In genomic region chr7:84442343-84442911, GRCm38 (mm10) we compare ENCODE assay signal across 23 mouse cellular contexts. TPM values are rescaled to one million over a fixed set of nuclear protein-coding genes. Genes with fewer than 3 reads are reported as not detected.
A peak's percentile ranks its signal among the peaks of the same experiment; 100 is the strongest.
DNase-seq lines count a peak whose midpoint lies in the region; ATAC-seq and TF ChIP-seq lines count a peak whose summit lies in the region.
"Had no signal": no experiment of that assay in that cellular context is flagged by ENCODE, and none has a peak within 500 bp of the region (broad histone marks: within the 10 kb centered on the region; RNA-seq: fewer than 3 reads in every experiment).

No protein-coding gene starts in this region.

- TF ChIP-seq CTCF in lung, postnatal 0 days (IDR thresholded peaks at IDR 0.05), result no peak

- H3K4me2 ChIP-seq in embryonic facial prominence, embryonic 14.5 days (ENCODE audit: low read depth, low read length), result no peak overlapping the region
- no peak overlapping the region for H3K4me2 ChIP-seq in lung, embryonic 15.5 days
- no peak overlapping the region for H3K4me2 ChIP-seq in lung, postnatal 0 days (replicated peaks; ENCODE audit: low read depth, low read length)
- H3K4me2 ChIP-seq: embryonic facial prominence, embryonic 13.5 days; forebrain, embryonic 13.5 days; forebrain, embryonic 15.5 days had no signal

- peak; percentile 40 for DNase-seq in embryonic facial prominence, embryonic 14.5 days (ENCODE audit: low spot score)
- DNase-seq in embryonic facial prominence, embryonic 10.5 days (ENCODE audit: low spot score), result no peak
- DNase-seq in lung, postnatal 14 days, result no peak
- DNase-seq in lung, postnatal 0 days (ENCODE audit: low spot score), result peak; percentile 60
- DNase-seq in lung, postnatal 36 days, result no peak
- DNase-seq in thymus, adult 18-20 months, result no peak
- DNase-seq: adrenal gland, adult 8-10 months; adrenal gland, postnatal 14 days; adrenal gland, postnatal 36 days; B cell, adult 2 months; cerebellum, adult 11-12 months; cerebellum, adult 2 months; cerebellum, adult 9-10 months; cerebellum, postnatal 10 days; cerebellum, postnatal 25 days; forebrain, postnatal 0 days had no signal

- H3K9ac ChIP-seq in embryonic facial prominence, embryonic 14.5 days (ENCODE audit: low read depth, low read length), result no peak overlapping the region
- no peak overlapping the region for H3K9ac ChIP-seq in lung, embryonic 15.5 days
- H3K9ac ChIP-seq in lung, postnatal 0 days (replicated peaks; ENCODE audit: low read depth), result no peak overlapping the region
- H3K9ac ChIP-seq: embryonic facial prominence, embryonic 13.5 days; forebrain, embryonic 13.5 days; forebrain, embryonic 15.5 days; forebrain, postnatal 0 days had no signal

- H3K4me1 ChIP-seq in embryonic facial prominence, embryonic 14.5 days (ENCODE audit: control insufficient read depth, insufficient read depth, low read length), result no peaks in the 10 kb centered on the region
- H3K4me1 ChIP-seq in embryonic facial prominence, embryonic 10.5 days, result no peaks in the 10 kb centered on the region
- H3K4me1 ChIP-seq in lung, embryonic 15.5 days, result peaks cover 13% of the 10 kb centered on the region; the same call in 1 of the 2 replicates
- H3K4me1 ChIP-seq in lung, postnatal 0 days (ENCODE audit: insufficient read depth, low read depth, low read length), result no peaks in the 10 kb centered on the region
- H3K4me1 ChIP-seq: embryonic facial prominence, embryonic 13.5 days; forebrain, embryonic 13.5 days; forebrain, embryonic 15.5 days had no signal

- H3K27ac ChIP-seq in embryonic facial prominence, embryonic 14.5 days (replicated peaks; ENCODE audit: low read depth, low read length), result no peak overlapping the region
- H3K27ac ChIP-seq in embryonic facial prominence, embryonic 10.5 days (replicated peaks), result no peak overlapping the region
- peak overlapping the region; percentile 83 for H3K27ac ChIP-seq in lung, embryonic 15.5 days
- H3K27ac ChIP-seq in lung, postnatal 0 days (ENCODE audit: low read length), result no peak overlapping the region
- H3K27ac ChIP-seq: embryonic facial prominence, embryonic 13.5 days; forebrain, embryonic 13.5 days; forebrain, embryonic 15.5 days had no signal

- H3K36me3 ChIP-seq in embryonic facial prominence, embryonic 14.5 days (ENCODE audit: control insufficient read depth, insufficient read depth, low read length), result no peaks in the 10 kb centered on the region
- H3K36me3 ChIP-seq in embryonic facial prominence, embryonic 10.5 days (replicated peaks), result no peaks in the 10 kb centered on the region
- no peaks in the 10 kb centered on the region for H3K36me3 ChIP-seq in lung, embryonic 15.5 days
- H3K36me3 ChIP-seq in lung, postnatal 0 days (ENCODE audit: insufficient read depth, low read length), result no peaks in the 10 kb centered on the region
- H3K36me3 ChIP-seq: embryonic facial prominence, embryonic 13.5 days; forebrain, embryonic 15.5 days; G1E had no signal

- H3K9me3 ChIP-seq in embryonic facial prominence, embryonic 14.5 days (ENCODE audit: control insufficient read depth, low read length), result no peaks in the 10 kb centered on the region
- H3K9me3 ChIP-seq in embryonic facial prominence, embryonic 10.5 days, result no peaks in the 10 kb centered on the region
- H3K9me3 ChIP-seq in lung, embryonic 15.5 days, result no peaks in the 10 kb centered on the region
- no peaks in the 10 kb centered on the region for H3K9me3 ChIP-seq in lung, postnatal 0 days (ENCODE audit: low read length)
- H3K9me3 ChIP-seq: embryonic facial prominence, embryonic 13.5 days; forebrain, embryonic 13.5 days; forebrain, embryonic 15.5 days; G1E had no signal

- H3K27me3 ChIP-seq in embryonic facial prominence, embryonic 14.5 days (replicated peaks; ENCODE audit: control insufficient read depth, insufficient read depth, low read length), result no peaks in the 10 kb centered on the region
- no peaks in the 10 kb centered on the region for H3K27me3 ChIP-seq in embryonic facial prominence, embryonic 10.5 days (replicated peaks; ENCODE audit: low read depth, poor library complexity, severe bottlenecking)
- H3K27me3 ChIP-seq in lung, embryonic 15.5 days, result no peaks in the 10 kb centered on the region
- H3K27me3 ChIP-seq in lung, postnatal 0 days (replicated peaks; ENCODE audit: insufficient read depth, low read length), result no peaks in the 10 kb centered on the region
- H3K27me3 ChIP-seq: CH12.LX; embryonic facial prominence, embryonic 13.5 days; forebrain, embryonic 13.5 days; forebrain, embryonic 15.5 days had no signal

- ATAC-seq in embryonic facial prominence, embryonic 14.5 days (ENCODE audit: low read depth), result no peak
- peak; percentile 87 for ATAC-seq in lung, embryonic 15.5 days (ENCODE audit: borderline replicate concordance, extremely low read depth, low FRiP score, low TSS enrichment)
- ATAC-seq in lung, postnatal 0 days, result no peak
- ATAC-seq: CD4-positive, CD25-positive, alpha-beta regulatory T cell, adult 4 months; forebrain, embryonic 13.5 days; forebrain, embryonic 15.5 days; forebrain, postnatal 0 days had no signal

- TF ChIP-seq EP300 in lung, postnatal 0 days (IDR thresholded peaks at IDR 0.05), result no peak; the same call in 1 of the 2 replicates

- 66% methylated on average over 2 of the region's 2 CpGs for WGBS in embryonic facial prominence, embryonic 14.5 days
- WGBS in embryonic facial prominence, embryonic 10.5 days, result 84% methylated on average over 2 of the region's 2 CpGs
- 50% methylated on average over 2 of the region's 2 CpGs for WGBS in lung, embryonic 15.5 days
- 60% methylated on average over 2 of the region's 2 CpGs for WGBS in lung, postnatal 0 days

- H3K4me3 ChIP-seq in embryonic facial prominence, embryonic 14.5 days (ENCODE audit: low read depth, low read length), result no peak overlapping the region
- no peak overlapping the region for H3K4me3 ChIP-seq in embryonic facial prominence, embryonic 10.5 days
- H3K4me3 ChIP-seq in lung, embryonic 15.5 days, result no peak overlapping the region
- H3K4me3 ChIP-seq in lung, postnatal 0 days (ENCODE audit: low read depth, low read length), result no peak overlapping the region
- H3K4me3 ChIP-seq: embryonic facial prominence, embryonic 13.5 days; forebrain, embryonic 13.5 days; forebrain, embryonic 15.5 days had no signal

RNA-seq across cellular contexts. Expression of gene Arnt2, which starts 32.5 kb away (rescaled TPM):
- polyA plus RNA-seq in embryonic facial prominence, embryonic 14.5 days (2014; fragmentation: Nextera tagmentation; extraction: Ambion mirVana), result 7.6 and 9.3 TPM in 2 replicates
- 20.7 and 22.2 TPM in 2 replicates for polyA plus RNA-seq in embryonic facial prominence, embryonic 10.5 days (2016; fragmentation: Nextera tagmentation; extraction: Ambion mirVana)
- polyA plus RNA-seq in lung, embryonic 15.5 days (2015; fragmentation: Nextera tagmentation; extraction: Ambion mirVana), result 8.4 and 8.7 TPM in 2 replicates
- polyA plus RNA-seq in lung, postnatal 0 days (2015; fragmentation: Nextera tagmentation; extraction: Ambion mirVana), result 0.63 and 0.78 TPM in 2 replicates
- polyA plus RNA-seq: G1E had no signal

Comparison
In these comparisons a context has a peak if more than half of its experiments do, and no peak if none do; other contexts are left out.
1. DNase-seq: peak in embryonic facial prominence, embryonic 14.5 days (single experiment) and lung, postnatal 0 days (single experiment); none in embryonic facial prominence, embryonic 10.5 days (single experiment), lung, postnatal 14 days (single experiment), lung, postnatal 36 days (single experiment) and thymus, adult 18-20 months (0 of 2).